Mouse (Mus musculus): ENCODE measurements around the gene Rgs17.

The Rgs17 gene

GRCm38 (mm10) chr10:5823740-5824491 is 98.3 kb downstream of the Rgs17 start, which contains the start of gene Mtrf1l:
Gene Mtrf1l (minus strand): TSS chr10:5823910.
- peak; percentile 95 for DNase-seq (ENCODE audit: low spot score)

DNA sequence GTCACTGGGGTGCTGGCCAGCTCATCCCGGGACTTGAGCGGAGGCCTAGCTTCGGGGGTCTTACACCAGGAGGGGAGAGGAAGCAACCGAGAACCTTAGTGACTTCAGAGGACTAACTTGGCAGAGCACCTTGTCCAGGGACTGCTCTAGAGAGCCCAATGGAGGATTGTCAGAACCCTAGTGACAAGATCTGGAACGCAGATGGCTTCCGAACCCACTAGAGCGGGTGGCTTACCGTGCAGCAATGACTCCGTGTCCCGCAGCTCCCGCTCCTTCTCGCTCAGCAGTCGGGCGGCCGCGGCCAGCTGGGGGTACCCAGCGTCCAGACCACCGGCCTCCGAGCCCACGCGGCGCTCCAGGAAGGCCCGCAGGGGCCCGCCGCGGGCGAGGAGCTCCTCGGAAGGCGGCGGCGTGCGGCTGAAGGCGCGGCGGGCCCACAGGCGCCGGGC is 98.9 kb downstream of the Rgs17 start:
- DNase-seq (ENCODE audit: low spot score), result peak; percentile 39

DNA sequence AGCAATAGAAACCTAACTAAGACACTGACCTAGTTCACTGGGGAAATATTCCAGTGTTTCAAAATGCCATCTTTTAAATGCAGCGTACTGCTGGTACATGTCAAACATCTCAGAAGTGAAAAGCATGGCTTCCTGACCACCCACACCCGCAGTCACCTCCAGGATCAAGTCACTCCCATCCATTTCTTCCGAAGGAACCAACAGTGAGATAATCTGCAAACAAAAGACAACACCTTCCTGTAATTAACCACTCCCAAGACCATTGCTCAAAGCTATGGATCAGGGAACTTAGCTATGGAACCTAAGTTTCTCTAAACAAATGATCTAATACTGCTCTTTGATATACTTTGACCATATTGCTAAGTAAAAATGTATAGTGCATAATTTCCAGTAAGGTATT is 103.4 kb downstream of the Rgs17 start:
- DNase-seq (ENCODE audit: low spot score), result no peak

DNA sequence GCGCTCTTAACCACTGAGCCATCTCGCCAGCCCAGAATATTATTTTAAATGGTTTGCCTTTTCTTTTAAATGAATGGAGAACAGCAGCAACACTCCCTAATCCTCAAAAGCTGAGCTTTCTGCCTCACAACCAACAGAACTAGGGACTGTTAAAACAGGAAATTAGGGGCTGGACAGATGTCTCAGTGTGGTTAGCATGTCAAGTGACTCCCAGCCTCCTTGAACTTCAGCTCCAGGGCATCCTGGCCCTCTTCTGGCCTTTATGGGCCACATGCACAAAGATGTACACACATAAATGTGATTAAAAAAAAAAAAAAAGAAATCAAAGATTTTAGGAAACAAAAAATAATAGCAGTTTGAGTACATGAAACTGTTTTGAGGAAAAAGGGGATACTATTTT is 106.2 kb downstream of the Rgs17 start:
- no peak for DNase-seq (ENCODE audit: low spot score)

- no peak for DNase-seq (ENCODE audit: low spot score)
Observed at GRCm38 (mm10) chr10:5813724-5814123, 108.5 kb downstream of the Rgs17 start.

GRCm38 (mm10) chr10:5807683-5808082 is 114.5 kb downstream of the Rgs17 start:
- DNase-seq (ENCODE audit: low spot score), result no peak

GRCm38 (mm10) chr10:5806996-5807395 is 115.2 kb downstream of the Rgs17 start:
- no peak for DNase-seq (ENCODE audit: low spot score)

- DNase-seq (ENCODE audit: low spot score), result no peak
Observed at GRCm38 (mm10) chr10:5806416-5806815, 115.8 kb downstream of the Rgs17 start.

GRCm38 (mm10) chr10:5805731-5806307 is 116.4 kb downstream of the Rgs17 start:
- peak; percentile 93 for DNase-seq (ENCODE audit: low spot score)

GRCm38 (mm10) chr10:5805243-5805730 is 116.9 kb downstream of the Rgs17 start, which contains the start of gene Fbxo5:
Gene Fbxo5 (minus strand): TSS chr10:5805600.
- peak; percentile 99 for DNase-seq (ENCODE audit: low spot score)

DNA sequence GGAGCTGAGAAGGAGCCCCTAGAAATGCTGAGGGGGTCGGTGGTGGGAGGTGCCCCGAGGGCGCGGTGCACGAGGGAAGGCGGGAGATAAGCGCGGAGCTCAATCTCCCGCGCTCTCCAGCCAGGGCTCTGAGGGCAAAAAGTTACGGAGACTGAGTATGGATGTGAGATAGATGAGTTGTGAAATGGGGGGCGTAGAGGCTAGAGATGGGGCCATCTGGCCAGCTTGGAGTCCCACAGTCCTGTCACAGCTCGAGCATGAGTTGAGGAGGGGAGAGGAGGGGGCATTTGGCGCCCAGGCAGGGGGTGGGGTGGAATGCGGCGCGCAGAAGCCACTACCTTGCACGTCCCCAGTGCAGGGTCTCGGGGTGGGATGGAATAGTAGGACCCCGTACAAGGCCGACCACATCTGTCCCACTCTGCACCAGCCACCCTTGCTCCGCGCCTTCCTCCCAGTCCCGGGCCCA is 117.5 kb downstream of the Rgs17 start:
- DNase-seq (ENCODE audit: low spot score), result peak; percentile 21

- DNase-seq (ENCODE audit: low spot score), result no peak
Observed at GRCm38 (mm10) chr10:5803739-5804138, 118.5 kb downstream of the Rgs17 start.

DNA sequence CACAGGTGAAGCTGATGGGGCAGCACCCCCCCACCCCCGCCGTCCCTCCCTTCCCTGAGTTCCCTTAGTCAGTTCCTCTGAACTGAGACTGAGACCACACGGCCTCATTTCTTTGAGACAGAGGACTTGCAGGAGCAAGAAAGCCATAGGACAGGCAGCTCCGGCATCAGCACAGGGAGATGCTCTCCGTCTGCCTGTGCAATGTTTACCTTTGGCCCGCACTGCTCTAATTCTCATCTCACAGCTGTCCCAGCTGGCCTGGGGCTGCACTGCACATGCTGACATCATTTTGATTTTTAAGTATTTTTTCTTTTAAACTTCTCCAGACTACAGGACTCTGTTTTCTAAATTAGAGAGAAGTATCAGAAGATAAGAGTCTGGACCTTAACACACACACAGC is 119.3 kb downstream of the Rgs17 start:
- DNase-seq (ENCODE audit: low spot score), result no peak

- no peak for DNase-seq (ENCODE audit: low spot score)
Observed at GRCm38 (mm10) chr10:5800490-5800889, 121.7 kb downstream of the Rgs17 start.

DNA sequence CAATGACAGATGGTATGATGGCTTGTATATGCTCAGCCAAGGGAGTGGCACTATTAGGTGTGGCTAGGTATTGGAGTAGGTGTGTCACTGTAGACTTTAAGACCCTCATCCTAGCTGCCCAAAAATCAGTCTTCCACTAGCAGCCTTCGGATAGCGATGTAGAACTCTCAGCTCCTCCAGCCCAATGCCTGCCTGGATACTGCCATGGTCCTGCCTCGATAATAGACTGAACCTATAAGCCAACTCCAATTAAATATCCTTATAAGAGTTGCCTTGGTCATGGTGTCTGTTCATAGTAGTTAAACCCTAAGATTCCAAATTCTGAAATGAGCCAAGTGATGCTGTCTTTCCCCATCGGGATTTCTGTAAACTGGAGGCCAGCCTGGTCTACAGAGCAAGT is 124.1 kb downstream of the Rgs17 start:
- no peak for DNase-seq (ENCODE audit: low spot score)

GRCm38 (mm10) chr10:5790657-5791056 is 131.5 kb downstream of the Rgs17 start:
- peak; percentile 46 for DNase-seq (ENCODE audit: low spot score)

DNA sequence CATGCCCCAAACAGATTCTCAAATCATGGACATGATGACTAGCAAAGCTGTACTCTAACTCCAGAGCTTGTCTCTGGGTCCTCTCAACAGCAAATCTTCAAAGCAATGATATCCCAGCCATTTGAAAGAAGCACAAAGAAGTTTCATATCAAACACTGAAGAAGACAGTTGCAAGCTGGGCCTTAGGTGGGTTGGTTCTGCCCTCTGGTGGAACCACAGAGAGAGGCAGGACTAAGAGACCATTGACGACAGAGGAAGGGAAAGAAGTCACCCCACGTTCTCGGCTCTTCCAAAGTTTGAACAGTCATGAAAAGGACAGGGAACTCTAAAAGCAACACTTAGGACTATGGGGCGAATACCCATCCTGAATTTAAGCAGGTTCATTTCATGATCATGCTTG is 135.3 kb downstream of the Rgs17 start:
- DNase-seq (ENCODE audit: low spot score), result peak; percentile 23
